Mouse (Mus musculus) G1E (cell line): ENCODE results near the gene Slc22a18. TPM values are rescaled to one million over a fixed set of nuclear protein-coding genes. Genes with fewer than 3 reads are reported as not detected.

ENCODE experiments used
- ATAC-seq: 2 replicates; pipeline ENCODE4 v1.8.0; 2016; ENCODE audit warnings: mild to moderate bottlenecking; ENCODE audit not compliant: insufficient number of reproducible peaks, poor library complexity, low FRiP score, severe bottlenecking; ENCODE audit errors: extremely low read depth
- DNase-seq: peaks from one replicate; pipeline ENCODE4 v3.0.0; 2012; ENCODE audit warnings: low spot score
- H3K27me3 ChIP-seq: 2 replicates; pipeline ENCODE4 v1.6.1; 2012; ENCODE audit warnings: mild to moderate bottlenecking, low read length, inconsistent platforms; ENCODE audit not compliant: insufficient read depth
- H3K36me3 ChIP-seq: replicated peaks from 2 replicates; pipeline ENCODE3; 2012; ENCODE audit warnings: mild to moderate bottlenecking, inconsistent platforms
- H3K4me1 ChIP-seq: 2 replicates; pipeline ENCODE4 v1.6.1; 2012; ENCODE audit warnings: low read depth, low read length, inconsistent platforms, mixed read lengths; ENCODE audit not compliant: insufficient read depth
- H3K4me3 ChIP-seq: 2 replicates; pipeline ENCODE4 v1.5.1; 2012; ENCODE audit warnings: low read depth, mild to moderate bottlenecking, inconsistent platforms, low read length, moderate library complexity, mixed read lengths
- H3K9me3 ChIP-seq: replicated peaks from 2 replicates; pipeline ENCODE4 v1.6.1; 2012; ENCODE audit warnings: inconsistent platforms
- CTCF ChIP-seq: IDR thresholded peaks from 2 replicates; pipeline ENCODE4 v1.5.1; 2012; ENCODE audit warnings: low read depth, low read length, inconsistent platforms, mixed read lengths
- GATA1 ChIP-seq: IDR thresholded peaks from 2 replicates; pipeline ENCODE4 v1.6.1; 2012; ENCODE audit warnings: borderline replicate concordance, low read length, inconsistent platforms, mixed read lengths
- GATA2 ChIP-seq: IDR thresholded peaks from 2 replicates; pipeline ENCODE4 v1.6.1; 2012; ENCODE audit warnings: low read depth, low read length, inconsistent platforms, borderline replicate concordance
- POLR2AphosphoS5 ChIP-seq: IDR thresholded peaks from 2 replicates; pipeline ENCODE4 v1.6.1; 2012; ENCODE audit warnings: low read depth, low read length, inconsistent platforms; ENCODE audit not compliant: insufficient replicate concordance
- TAL1 ChIP-seq: conservative IDR thresholded peaks from 2 replicates; pipeline ENCODE4 v1.6.1; 2012; ENCODE audit warnings: low read depth, low read length, inconsistent platforms, mixed read lengths
- polyA plus RNA-seq: library from polyadenylated mRNA; stranded (reverse); fragments of >175 nt; gene quantifications from 2 replicates; pipeline ENCODE4 v1.2.3, GENCODE M21; 2012
- total RNA-seq, 2 experiments: library from RNA; stranded (forward) in 1 of 2; stranded (reverse) in 1 of 2; fragments of 200-1000 nt in 1 of 2; fragments of >200 nt in 1 of 2; fragmentation: Nextera tagmentation in 1 of 2; gene quantifications; 2 replicates each; pipeline ENCODE4 v1.2.3; 2014 to 2017

Slc22a18 gene
- total and polyA plus RNA-seq, 3 experiments: 2.9 to 3.9 (median 3.4) TPM

- peaks cover 12% of the 10 kb centered on the region for H3K9me3 ChIP-seq
- ATAC-seq (no peak), DNase-seq (peak; percentile 48)
- H3K27me3 ChIP-seq: peaks cover 19% of the 10 kb centered on the region
- peaks cover 12% of the 10 kb centered on the region for H3K4me1 ChIP-seq
- no peak overlapping the region for H3K4me3 ChIP-seq
- TF ChIP-seq TAL1: no peak
- TF ChIP-seq CTCF: peak; percentile 69; the same call in 1 of the 2 replicates
- peaks cover 7% of the 10 kb centered on the region for H3K36me3 ChIP-seq
Measured at GRCm38 (mm10) chr7:143506675-143507074, 33.1 kb downstream of the Slc22a18 start.

- peaks cover 7% of the 10 kb centered on the region for H3K4me1 ChIP-seq
- DNase-seq: no peak
- peaks cover 35% of the 10 kb centered on the region for H3K36me3 ChIP-seq
- peaks cover 5% of the 10 kb centered on the region; the same call in 1 of the 2 replicates for H3K27me3 ChIP-seq
- TF ChIP-seq CTCF (no peak), GATA2 (no peak), GATA1 (no peak), POLR2AphosphoS5 (no peak), TAL1 (no peak)
- no peak overlapping the region for H3K4me3 ChIP-seq
- H3K9me3 ChIP-seq: no peaks in the 10 kb centered on the region
- no peak for ATAC-seq
Measured at GRCm38 (mm10) chr7:143509566-143509965, 36.0 kb downstream of the Slc22a18 start.

GRCm38 (mm10) chr7:143510593-143511334 lies 37.2 kb downstream of the Slc22a18 start:
- no peak for ATAC-seq

DNA sequence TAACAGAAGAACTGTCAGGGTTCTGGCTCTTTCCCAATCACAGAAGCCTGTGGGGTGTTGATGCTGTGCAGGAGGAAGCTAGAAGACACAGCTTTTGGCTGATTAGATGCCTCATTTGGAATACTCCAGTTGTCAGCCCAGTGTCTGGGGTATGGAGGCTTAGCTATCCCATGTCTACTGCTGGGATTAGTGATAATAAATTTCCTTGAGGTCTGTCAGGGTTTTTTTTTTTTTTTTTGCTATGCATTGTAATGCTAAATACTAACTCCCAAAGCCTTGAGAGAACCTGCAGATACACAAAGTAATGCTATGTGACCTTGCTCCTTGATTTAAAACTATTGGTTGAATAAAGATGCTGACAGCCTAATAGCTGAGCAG lies 37.8 kb downstream of the Slc22a18 start:
- ATAC-seq (no peak), DNase-seq (no peak)
- TF ChIP-seq CTCF: no peak
- no peak for TF ChIP-seq POLR2AphosphoS5
- no peak for TF ChIP-seq GATA2
- no peak for TF ChIP-seq TAL1
- no peak for TF ChIP-seq GATA1
- 0 out of 2 replicates have a peak, but pooled peaks cover 3% of the 10 kb centered on the region for H3K4me1 ChIP-seq
- no peak overlapping the region for H3K4me3 ChIP-seq
- peaks cover 4% of the 10 kb centered on the region; the same call in 1 of the 2 replicates for H3K27me3 ChIP-seq
- H3K9me3 ChIP-seq: no peaks in the 10 kb centered on the region
- H3K36me3 ChIP-seq: peaks cover 53% of the 10 kb centered on the region

More at GRCm38 (mm10) chr7:143510593-143511334, 37.2 kb downstream of the Slc22a18 start:
- no peak for DNase-seq
- peaks cover 47% of the 10 kb centered on the region for H3K36me3 ChIP-seq
- H3K9me3 ChIP-seq: no peaks in the 10 kb centered on the region
- H3K27me3 ChIP-seq: peaks cover 5% of the 10 kb centered on the region; the same call in 1 of the 2 replicates
- H3K4me3 ChIP-seq: no peak overlapping the region
- H3K4me1 ChIP-seq: peaks cover 4% of the 10 kb centered on the region; the same call in 1 of the 2 replicates
- no peak for TF ChIP-seq GATA1
- no peak for TF ChIP-seq POLR2AphosphoS5
- no peak for TF ChIP-seq TAL1
- no peak for TF ChIP-seq GATA2
- no peak for TF ChIP-seq CTCF

DNA sequence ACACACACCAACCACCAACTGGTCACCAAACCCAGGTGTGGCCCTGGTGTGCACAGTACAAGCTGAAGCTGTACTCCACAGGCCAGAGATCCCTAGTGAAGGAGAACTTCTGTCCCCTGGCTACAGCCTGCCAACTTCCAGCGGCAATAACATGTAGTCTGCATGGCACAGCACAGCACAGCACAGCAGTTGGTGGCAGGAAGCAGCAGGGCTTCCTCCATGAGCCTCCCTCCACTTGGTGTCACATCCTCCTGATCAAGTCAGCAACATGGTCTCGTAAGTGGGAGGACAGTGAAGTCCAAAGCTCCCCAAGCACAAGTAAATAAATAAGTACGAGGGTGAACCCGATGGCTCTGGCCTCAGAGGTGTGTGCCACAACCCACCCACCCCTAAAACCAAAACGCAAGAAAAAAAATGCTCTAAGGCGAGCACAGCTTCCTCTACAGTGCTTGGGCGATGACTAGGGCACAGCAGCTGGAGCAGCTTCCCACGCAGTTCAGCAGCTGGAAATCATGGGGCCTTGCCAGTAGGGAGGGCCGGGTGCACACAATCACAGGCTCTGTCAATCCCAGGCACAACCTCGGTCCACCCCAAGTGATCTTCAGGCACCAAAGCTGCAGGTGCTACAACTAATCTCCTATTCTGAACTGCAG lies 40.4 kb downstream of the Slc22a18 start:
- Histone ChIP-seq H3K36me3 (peaks cover 78% of the 10 kb centered on the region), H3K4me3 (no peak overlapping the region), H3K4me1 (no peaks in the 10 kb centered on the region), H3K27me3 (no peaks in the 10 kb centered on the region), H3K9me3 (no peaks in the 10 kb centered on the region)
- TF ChIP-seq CTCF: no peak
- no peak for TF ChIP-seq GATA2
- TF ChIP-seq GATA1: no peak
- TF ChIP-seq POLR2AphosphoS5: no peak
- no peak for TF ChIP-seq TAL1
- no peak for DNase-seq
- ATAC-seq: no peak

- no peaks in the 10 kb centered on the region; the same call in 1 of the 2 replicates for H3K4me1 ChIP-seq
- TF ChIP-seq GATA1: no peak
- TF ChIP-seq POLR2AphosphoS5: no peak
- no peak for TF ChIP-seq CTCF
- no peak for TF ChIP-seq GATA2
- no peak for TF ChIP-seq TAL1
- no peaks in the 10 kb centered on the region for H3K27me3 ChIP-seq
- ATAC-seq (no peak), DNase-seq (no peak)
- peaks cover 83% of the 10 kb centered on the region for H3K36me3 ChIP-seq
- H3K9me3 ChIP-seq: no peaks in the 10 kb centered on the region
- no peak overlapping the region for H3K4me3 ChIP-seq
Measured at GRCm38 (mm10) chr7:143514416-143514768, 40.9 kb downstream of the Slc22a18 start.
